Mouse (Mus musculus): ENCODE results near the gene Tbl3. TPM values are rescaled to one million over a fixed set of nuclear protein-coding genes. Genes with fewer than 3 reads are reported as not detected.

The Tbl3 gene
- 64.8 and 105 TPM in 2 replicates for polyA plus RNA-seq (2014; fragmentation: Nextera tagmentation; extraction: Ambion mirVana)

- Histone ChIP-seq H3K4me2 (replicated peaks; ENCODE audit: low read depth, low read length) (peak within 1 kb of the TSS; percentile 75), H3K4me3 (ENCODE audit: low read length) (peak within 1 kb of the TSS; percentile 68), H3K9ac (ENCODE audit: low read depth, low read length) (peak within 1 kb of the TSS; percentile 70), H3K27me3 (ENCODE audit: control insufficient read depth, insufficient read depth, low read length) (no peaks in the 10 kb centered on the region), H3K9me3 (ENCODE audit: control insufficient read depth, low read length) (no peaks in the 10 kb centered on the region), H3K27ac (ENCODE audit: low read depth, low read length) (peak within 1 kb of the TSS; percentile 80), H3K4me1 (ENCODE audit: control insufficient read depth, insufficient read depth, low read length) (peaks cover 9% of the 10 kb centered on the region; the same call in 1 of the 2 replicates), H3K36me3 (ENCODE audit: control insufficient read depth, insufficient read depth, low read length) (peaks cover 29% of the 10 kb centered on the region)
- peak; percentile 81 for ATAC-seq (ENCODE audit: low FRiP score, low TSS enrichment)
- 4% methylated on average over 32 of the region's 32 CpGs for WGBS
These were observed at the start of gene Tbl3 for GRCm38 (mm10) chr17:24706982-24707800. Tbl3 (minus strand) TSS chr17:24707660.

GRCm38 (mm10) chr17:24752415-24753394 is 45.2 kb upstream of the Tbl3 start, which contains the start of gene Hs3st6:
Hs3st6 (plus strand) TSS chr17:24752988.
- WGBS = under 1% methylated on average over 79 of the region's 82 CpGs
- no peak within 1 kb of the TSS for H3K27ac ChIP-seq (ENCODE audit: low read depth, low read length)
- peak; percentile 89 for ATAC-seq (ENCODE audit: low FRiP score, low TSS enrichment)
- peak within 1 kb of the TSS; percentile 98 for H3K4me2 ChIP-seq (replicated peaks; ENCODE audit: low read depth, low read length)
- peak within 1 kb of the TSS; percentile 66 for H3K9ac ChIP-seq (ENCODE audit: low read depth, low read length)
- peaks cover 14% of the 10 kb centered on the region; the same call in 1 of the 2 replicates for H3K4me1 ChIP-seq (ENCODE audit: control insufficient read depth, insufficient read depth, low read length)
- no peaks in the 10 kb centered on the region for H3K36me3 ChIP-seq (ENCODE audit: control insufficient read depth, insufficient read depth, low read length)
- H3K4me3 ChIP-seq (ENCODE audit: low read length) = peak within 1 kb of the TSS; percentile 62
- H3K27me3 ChIP-seq (ENCODE audit: control insufficient read depth, insufficient read depth, low read length) = peaks cover 39% of the 10 kb centered on the region
- H3K9me3 ChIP-seq (ENCODE audit: control insufficient read depth, low read length) = no peaks in the 10 kb centered on the region

GRCm38 (mm10) chr17:24751528-24751927 is 44.1 kb upstream of the Tbl3 start:
- Histone ChIP-seq H3K27me3 (ENCODE audit: control insufficient read depth, insufficient read depth, low read length) (peaks cover 39% of the 10 kb centered on the region), H3K9me3 (ENCODE audit: control insufficient read depth, low read length) (no peaks in the 10 kb centered on the region), H3K4me1 (ENCODE audit: control insufficient read depth, insufficient read depth, low read length) (peaks cover 14% of the 10 kb centered on the region), H3K9ac (ENCODE audit: low read depth, low read length) (no peak overlapping the region), H3K4me2 (replicated peaks; ENCODE audit: low read depth, low read length) (no peak overlapping the region), H3K36me3 (ENCODE audit: control insufficient read depth, insufficient read depth, low read length) (no peaks in the 10 kb centered on the region), H3K4me3 (ENCODE audit: low read length) (no peak overlapping the region), H3K27ac (ENCODE audit: low read depth, low read length) (no peak overlapping the region)
- 28% methylated on average over 4 of the region's 4 CpGs for WGBS
- ATAC-seq (ENCODE audit: low FRiP score, low TSS enrichment) = no peak

- WGBS = 38% methylated on average over 4 of the region's 4 CpGs
- no peaks in the 10 kb centered on the region for H3K9me3 ChIP-seq (ENCODE audit: control insufficient read depth, low read length)
- no peak overlapping the region for H3K4me3 ChIP-seq (ENCODE audit: low read length)
- peak; percentile 26 for ATAC-seq (ENCODE audit: low FRiP score, low TSS enrichment)
- H3K4me1 ChIP-seq (ENCODE audit: control insufficient read depth, insufficient read depth, low read length) = peaks cover 4% of the 10 kb centered on the region; the same call in 1 of the 2 replicates
- H3K36me3 ChIP-seq (ENCODE audit: control insufficient read depth, insufficient read depth, low read length) = peaks cover 3% of the 10 kb centered on the region; the same call in 1 of the 2 replicates
- H3K27ac ChIP-seq (ENCODE audit: low read depth, low read length) = no peak overlapping the region
- no peak overlapping the region for H3K9ac ChIP-seq (ENCODE audit: low read depth, low read length)
- no peak overlapping the region for H3K4me2 ChIP-seq (replicated peaks; ENCODE audit: low read depth, low read length)
- H3K27me3 ChIP-seq (ENCODE audit: control insufficient read depth, insufficient read depth, low read length) = peaks cover 20% of the 10 kb centered on the region
These were observed 39.5 kb upstream of the Tbl3 start for GRCm38 (mm10) chr17:24746986-24747385.

- ATAC-seq (ENCODE audit: low FRiP score, low TSS enrichment) = peak; percentile 79
These were observed 38.4 kb upstream of the Tbl3 start for GRCm38 (mm10) chr17:24745526-24746497.

DNA sequence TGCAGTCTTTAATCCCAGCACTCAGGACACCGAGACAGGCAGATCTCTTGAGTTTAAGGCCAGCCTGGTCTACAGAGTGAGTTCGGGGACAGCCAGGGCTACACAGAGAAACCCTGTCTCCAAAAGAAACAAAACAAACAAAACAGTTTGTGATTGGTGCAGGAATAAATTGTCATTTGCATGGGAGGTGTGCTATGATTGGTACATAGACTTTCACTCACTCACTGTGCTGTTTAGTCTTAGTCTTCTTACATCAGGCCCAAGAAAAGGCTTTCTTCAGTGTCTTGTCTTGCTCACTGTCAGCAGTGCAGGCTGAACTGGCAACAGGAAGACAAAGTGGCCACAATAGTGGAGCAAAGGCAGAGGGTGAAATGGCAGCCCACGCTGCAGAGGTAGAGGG is 36.9 kb upstream of the Tbl3 start:
- Histone ChIP-seq H3K27me3 (ENCODE audit: control insufficient read depth, insufficient read depth, low read length) (no peaks in the 10 kb centered on the region), H3K27ac (ENCODE audit: low read depth, low read length) (no peak overlapping the region), H3K9ac (ENCODE audit: low read depth, low read length) (no peak overlapping the region), H3K9me3 (ENCODE audit: control insufficient read depth, low read length) (no peaks in the 10 kb centered on the region), H3K4me3 (ENCODE audit: low read length) (no peak overlapping the region), H3K4me2 (replicated peaks; ENCODE audit: low read depth, low read length) (no peak overlapping the region), H3K4me1 (ENCODE audit: control insufficient read depth, insufficient read depth, low read length) (no peaks in the 10 kb centered on the region; the same call in 1 of the 2 replicates), H3K36me3 (ENCODE audit: control insufficient read depth, insufficient read depth, low read length) (peaks cover 15% of the 10 kb centered on the region; the same call in 1 of the 2 replicates)
- no peak for ATAC-seq (ENCODE audit: low FRiP score, low TSS enrichment)
- WGBS = 69% methylated on average over 3 of the region's 3 CpGs

More at GRCm38 (mm10) chr17:24745526-24746497, 38.4 kb upstream of the Tbl3 start:
- Histone ChIP-seq H3K9ac (ENCODE audit: low read depth, low read length) (no peak overlapping the region; the same call in 1 of the 2 replicates), H3K4me3 (ENCODE audit: low read length) (no peak overlapping the region), H3K27me3 (ENCODE audit: control insufficient read depth, insufficient read depth, low read length) (peaks cover 10% of the 10 kb centered on the region), H3K4me1 (ENCODE audit: control insufficient read depth, insufficient read depth, low read length) (no peaks in the 10 kb centered on the region; the same call in 1 of the 2 replicates), H3K9me3 (ENCODE audit: control insufficient read depth, low read length) (no peaks in the 10 kb centered on the region), H3K4me2 (replicated peaks; ENCODE audit: low read depth, low read length) (no peak overlapping the region), H3K27ac (ENCODE audit: low read depth, low read length) (no peak overlapping the region), H3K36me3 (ENCODE audit: control insufficient read depth, insufficient read depth, low read length) (peaks cover 7% of the 10 kb centered on the region; the same call in 1 of the 2 replicates)
- WGBS = 20% methylated on average over 7 of the region's 7 CpGs

GRCm38 (mm10) chr17:24743896-24744295 is 36.4 kb upstream of the Tbl3 start:
- Histone ChIP-seq H3K27ac (ENCODE audit: low read depth, low read length) (no peak overlapping the region), H3K9ac (ENCODE audit: low read depth, low read length) (no peak overlapping the region), H3K27me3 (ENCODE audit: control insufficient read depth, insufficient read depth, low read length) (no peaks in the 10 kb centered on the region), H3K36me3 (ENCODE audit: control insufficient read depth, insufficient read depth, low read length) (peaks cover 15% of the 10 kb centered on the region; the same call in 1 of the 2 replicates), H3K4me3 (ENCODE audit: low read length) (no peak overlapping the region), H3K9me3 (ENCODE audit: control insufficient read depth, low read length) (no peaks in the 10 kb centered on the region), H3K4me1 (ENCODE audit: control insufficient read depth, insufficient read depth, low read length) (no peaks in the 10 kb centered on the region; the same call in 1 of the 2 replicates), H3K4me2 (replicated peaks; ENCODE audit: low read depth, low read length) (no peak overlapping the region)
- WGBS = 72% methylated on average over 5 of the region's 5 CpGs
- no peak for ATAC-seq (ENCODE audit: low FRiP score, low TSS enrichment)

DNA sequence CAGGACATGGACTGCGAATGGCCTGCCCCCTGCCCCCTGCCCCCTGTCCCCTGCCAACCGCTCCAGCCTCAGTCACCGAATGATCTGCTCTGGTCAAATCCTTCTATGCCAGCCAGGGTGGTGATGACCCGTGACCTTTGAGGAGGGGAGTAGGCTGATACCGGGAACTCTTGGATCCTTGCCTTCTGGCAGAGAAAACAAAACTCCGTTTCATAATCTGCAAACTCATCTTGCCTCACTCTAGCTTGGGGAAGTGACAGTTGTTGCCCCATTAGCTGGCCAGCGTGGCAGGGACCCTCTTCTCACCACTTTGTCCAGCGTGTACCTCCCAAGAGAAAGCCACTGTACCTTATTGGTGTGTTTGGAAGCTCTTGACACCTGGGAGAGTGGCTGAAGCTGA is 34.8 kb upstream of the Tbl3 start:
- no peaks in the 10 kb centered on the region for H3K9me3 ChIP-seq (ENCODE audit: control insufficient read depth, low read length)
- peaks cover 3% of the 10 kb centered on the region; the same call in 1 of the 2 replicates for H3K4me1 ChIP-seq (ENCODE audit: control insufficient read depth, insufficient read depth, low read length)
- 79% methylated on average over 8 of the region's 8 CpGs for WGBS
- H3K27ac ChIP-seq (ENCODE audit: low read depth, low read length) = no peak overlapping the region
- no peak for ATAC-seq (ENCODE audit: low FRiP score, low TSS enrichment)
- H3K4me3 ChIP-seq (ENCODE audit: low read length) = no peak overlapping the region
- no peak overlapping the region for H3K9ac ChIP-seq (ENCODE audit: low read depth, low read length)
- H3K36me3 ChIP-seq (ENCODE audit: control insufficient read depth, insufficient read depth, low read length) = peaks cover 15% of the 10 kb centered on the region; the same call in 1 of the 2 replicates
- H3K27me3 ChIP-seq (ENCODE audit: control insufficient read depth, insufficient read depth, low read length) = no peaks in the 10 kb centered on the region
- no peak overlapping the region for H3K4me2 ChIP-seq (replicated peaks; ENCODE audit: low read depth, low read length)
